Mouse (Mus musculus) c-Kit-positive CD71-negative TER-119-negative erythroid progenitor cells, embryonic 14.5 days (primary cell): ENCODE measurements around the gene Phgr1.

Experiments
- DNase-seq: peaks from one replicate; pipeline ENCODE4 v3.0.0-alpha.2; 2013; ENCODE audit warnings: low read depth

Gene Phgr1

GRCm38 (mm10) chr2:118779504-118780480 is 7.2 kb downstream of the Phgr1 start, which contains the start of gene Disp2:
Gene Disp2 (plus strand): TSS chr2:118779719.
- DNase-seq, result peak; percentile 80

- no peak for DNase-seq
Observed at GRCm38 (mm10) chr2:118781115-118781514, 8.5 kb downstream of the Phgr1 start.

- DNase-seq, result no peak
Observed at GRCm38 (mm10) chr2:118782303-118782702, 9.7 kb downstream of the Phgr1 start.

GRCm38 (mm10) chr2:118783093-118783492 is 10.5 kb downstream of the Phgr1 start:
- no peak for DNase-seq

- DNase-seq, result no peak
Observed at GRCm38 (mm10) chr2:118783663-118784062, 11.1 kb downstream of the Phgr1 start.

GRCm38 (mm10) chr2:118786525-118786924 is 14.0 kb downstream of the Phgr1 start:
- DNase-seq, result no peak

- no peak for DNase-seq
Observed at GRCm38 (mm10) chr2:118789501-118789900, 16.9 kb downstream of the Phgr1 start.

- no peak for DNase-seq
Observed at GRCm38 (mm10) chr2:118790221-118790550, 17.6 kb downstream of the Phgr1 start.

- no peak for DNase-seq
Observed at GRCm38 (mm10) chr2:118790551-118791525, 18.3 kb downstream of the Phgr1 start.

- no peak for DNase-seq
Observed at GRCm38 (mm10) chr2:118791591-118792258, 19.2 kb downstream of the Phgr1 start.

GRCm38 (mm10) chr2:118792259-118792613 is 19.7 kb downstream of the Phgr1 start:
- no peak for DNase-seq

GRCm38 (mm10) chr2:118793636-118794035 is 21.1 kb downstream of the Phgr1 start:
- DNase-seq, result no peak

GRCm38 (mm10) chr2:118802542-118803118 is 30.1 kb downstream of the Phgr1 start:
- DNase-seq, result no peak

- peak; percentile 30 for DNase-seq
Observed at GRCm38 (mm10) chr2:118804474-118804873, 31.9 kb downstream of the Phgr1 start.

- no peak for DNase-seq
Observed at GRCm38 (mm10) chr2:118805137-118805536, 32.6 kb downstream of the Phgr1 start.

GRCm38 (mm10) chr2:118805756-118806155 is 33.2 kb downstream of the Phgr1 start:
- DNase-seq, result no peak

- no peak for DNase-seq
Observed at GRCm38 (mm10) chr2:118806860-118807259, 34.3 kb downstream of the Phgr1 start.

- no peak for DNase-seq
Observed at GRCm38 (mm10) chr2:118810861-118811260, 38.3 kb downstream of the Phgr1 start.

GRCm38 (mm10) chr2:118812724-118813123 is 40.2 kb downstream of the Phgr1 start:
- DNase-seq, result no peak

GRCm38 (mm10) chr2:118813981-118814836 is 41.6 kb downstream of the Phgr1 start, which contains the start of gene Knstrn:
Gene Knstrn (plus strand): TSS chr2:118814003.
- DNase-seq, result peak; percentile 76

GRCm38 (mm10) chr2:118822800-118823199 is 50.2 kb downstream of the Phgr1 start:
- DNase-seq, result no peak
